Mouse (Mus musculus) 3134 (cell line): ENCODE measurements around the gene Rnf43.

Experiments used
- DNase-seq: peaks from one replicate; pipeline ENCODE4 v3.0.0-alpha.2; 2011; ENCODE audit warnings: low spot score; ENCODE audit not compliant: insufficient read length; ENCODE audit errors: extremely low read depth

The Rnf43 gene

DNA sequence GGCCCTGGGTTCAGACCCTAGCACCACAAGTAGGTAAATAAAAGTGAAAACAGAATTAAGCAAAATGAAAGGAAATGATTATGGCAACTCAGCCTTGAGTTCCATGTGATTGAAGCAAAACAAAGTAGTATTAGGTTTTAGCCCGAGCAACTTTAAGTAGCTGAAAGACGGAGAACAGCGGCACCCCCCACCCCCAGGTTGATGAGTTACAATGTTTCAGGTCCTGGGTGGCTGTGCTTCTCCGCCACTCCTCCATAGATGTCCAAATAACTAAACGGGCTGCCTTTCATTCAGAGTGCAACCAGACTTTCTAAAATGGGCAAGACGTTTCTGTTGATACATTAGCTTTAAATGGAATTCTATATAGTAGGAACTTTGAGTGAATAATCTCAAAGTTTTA lies 13.1 kb downstream of the Rnf43 start:
- DNase-seq: no peak

DNA sequence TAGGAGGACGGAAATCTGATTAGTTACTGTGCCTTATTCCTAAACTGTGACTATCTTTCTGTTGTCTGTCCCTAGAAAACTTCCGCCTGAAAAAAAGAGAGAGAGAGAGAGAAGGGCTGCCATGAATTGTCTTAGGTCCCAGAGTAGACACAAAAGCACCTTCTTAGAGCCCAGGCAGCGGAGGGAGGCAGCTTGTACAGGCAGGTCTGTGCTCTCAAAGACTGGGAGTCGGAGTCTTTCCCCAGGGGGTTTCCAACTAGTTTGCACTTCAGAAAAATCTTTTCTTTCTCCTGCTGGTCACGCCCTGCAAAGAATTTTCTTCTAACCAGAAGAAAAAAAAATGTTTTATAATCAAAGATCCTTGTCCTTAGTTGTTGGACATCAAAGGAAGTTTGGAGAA lies 15.2 kb downstream of the Rnf43 start:
- no peak for DNase-seq

DNA sequence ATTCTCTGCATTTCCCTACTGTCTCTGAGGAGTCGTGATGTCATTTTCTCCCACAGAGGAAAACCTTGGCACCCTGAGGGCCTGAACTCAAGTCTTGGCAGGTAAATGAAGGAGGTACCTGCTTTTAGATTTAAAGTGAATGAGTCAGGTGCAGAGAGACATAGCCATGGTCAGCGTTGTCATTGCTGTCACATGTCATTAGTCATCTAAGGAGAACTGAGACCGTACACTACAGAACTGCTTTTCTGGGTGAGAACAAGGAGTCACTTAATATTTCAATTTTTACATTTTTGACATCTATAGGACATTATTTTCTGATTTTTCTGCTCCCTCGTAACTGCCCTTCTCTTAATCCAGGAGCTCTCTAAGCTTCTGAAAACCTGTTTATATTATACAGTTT lies 16.0 kb downstream of the Rnf43 start:
- DNase-seq: no peak

DNA sequence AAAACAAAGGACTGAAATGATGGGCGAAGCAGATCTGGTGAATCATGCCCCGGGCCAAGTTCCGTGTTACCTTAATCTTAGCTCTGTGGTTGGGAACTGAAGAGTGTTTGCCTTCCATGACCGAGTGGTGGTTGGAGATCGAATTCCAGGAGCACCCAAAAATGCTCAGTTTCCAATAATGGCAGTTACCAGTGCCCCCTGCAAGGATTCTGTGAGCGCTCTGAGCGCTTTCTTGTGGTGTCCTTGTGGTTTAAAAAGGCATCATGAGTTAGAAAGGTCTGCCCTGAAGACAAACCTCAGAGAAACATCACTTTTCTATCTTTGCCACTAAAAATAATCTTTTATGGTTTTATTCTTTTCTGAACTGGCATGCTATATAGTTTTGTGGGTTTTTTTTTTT lies 16.5 kb downstream of the Rnf43 start:
- no peak for DNase-seq

DNA sequence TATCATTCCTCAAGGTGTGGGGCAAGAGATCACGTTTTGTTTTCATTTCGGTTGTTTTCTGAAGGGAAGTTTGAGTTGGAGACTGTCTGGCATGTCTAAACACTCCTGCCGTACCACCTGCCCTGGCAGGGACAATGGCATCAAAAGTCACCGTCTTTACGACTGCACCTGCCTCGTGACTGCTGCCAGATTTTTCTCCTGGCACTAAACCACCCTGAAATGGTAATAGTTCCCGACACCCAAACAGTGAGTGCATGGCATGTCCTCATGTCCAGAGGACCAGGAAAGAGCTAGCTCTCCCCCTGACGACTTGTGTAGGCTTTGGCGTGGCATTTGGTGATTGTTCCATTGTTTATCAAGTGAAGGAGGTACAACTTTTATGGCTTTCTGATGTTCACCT lies 18.3 kb downstream of the Rnf43 start:
- no peak for DNase-seq

DNA sequence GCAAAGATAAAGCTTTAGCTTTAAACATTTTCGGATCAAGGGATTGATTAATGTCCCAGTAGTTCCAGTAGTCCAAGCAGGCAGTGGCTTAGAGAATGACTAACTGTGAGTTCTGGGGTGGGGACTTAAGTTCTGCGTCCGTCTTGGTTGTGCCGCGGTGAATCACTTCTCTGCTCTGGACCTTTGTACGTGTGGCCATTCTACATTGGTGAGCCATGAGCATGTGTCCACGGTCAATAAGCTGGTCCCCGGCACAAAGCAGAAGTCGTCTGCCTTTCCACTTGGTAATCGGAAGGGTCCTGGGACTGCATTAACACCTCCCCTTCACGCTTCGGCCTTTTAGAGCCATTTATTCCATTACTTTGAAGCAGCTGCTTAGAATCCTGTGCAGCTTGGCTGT lies 19.6 kb downstream of the Rnf43 start:
- no peak for DNase-seq

DNA sequence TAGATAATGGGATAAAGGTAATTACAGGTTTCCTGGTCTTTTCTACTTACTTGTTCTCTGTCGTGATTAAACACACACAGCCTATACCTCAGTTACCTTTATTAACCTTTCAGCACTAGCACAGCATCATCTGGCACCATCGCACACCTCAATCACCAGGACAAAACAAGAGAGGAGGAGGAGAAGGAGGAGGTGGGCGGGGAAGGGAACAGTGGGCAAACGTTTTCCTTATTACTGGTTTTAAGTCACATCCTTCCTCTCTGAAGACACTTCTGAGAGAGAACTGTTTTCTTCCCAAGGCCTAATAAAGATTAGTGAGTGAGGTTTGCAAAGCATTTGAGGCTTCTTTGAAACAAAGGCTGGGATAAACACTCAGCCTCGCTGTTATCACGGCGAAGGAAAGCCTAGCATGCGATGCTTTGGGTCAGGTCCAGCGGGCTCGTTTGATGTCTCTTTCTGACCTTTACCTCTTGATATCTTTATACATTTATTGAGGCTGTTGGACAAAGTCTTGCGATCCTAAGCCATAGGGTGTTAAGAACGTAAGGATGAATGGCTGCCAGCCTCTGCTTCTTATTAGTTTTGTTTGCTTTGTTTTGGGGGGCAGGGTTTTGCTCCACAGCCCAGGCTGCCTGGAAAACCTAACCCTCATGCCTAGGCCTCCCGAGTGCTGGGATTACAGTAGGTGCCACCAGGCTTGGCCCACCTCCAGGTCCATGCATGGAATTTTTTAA lies 20.5 kb downstream of the Rnf43 start:
- no peak for DNase-seq

DNA sequence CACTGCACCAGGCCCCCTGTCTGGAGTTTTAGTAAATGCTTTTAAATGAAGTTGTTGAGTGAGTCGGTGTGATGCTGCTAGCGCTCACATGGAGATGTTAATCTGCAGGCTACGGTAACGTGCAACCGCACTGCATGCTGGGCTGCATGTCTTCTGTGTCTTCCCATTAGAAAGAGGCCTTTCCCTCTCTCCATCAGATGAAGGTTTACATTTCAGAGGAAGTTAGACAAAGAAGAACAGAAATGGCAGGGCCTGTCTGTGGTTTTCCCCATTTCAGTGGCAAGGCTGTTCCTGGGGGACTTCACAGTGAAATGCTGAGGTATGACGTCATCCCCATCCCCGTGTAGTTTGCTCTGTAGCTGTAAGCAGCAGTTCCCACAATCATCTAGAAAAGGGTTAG lies 23.9 kb downstream of the Rnf43 start:
- DNase-seq: no peak

DNA sequence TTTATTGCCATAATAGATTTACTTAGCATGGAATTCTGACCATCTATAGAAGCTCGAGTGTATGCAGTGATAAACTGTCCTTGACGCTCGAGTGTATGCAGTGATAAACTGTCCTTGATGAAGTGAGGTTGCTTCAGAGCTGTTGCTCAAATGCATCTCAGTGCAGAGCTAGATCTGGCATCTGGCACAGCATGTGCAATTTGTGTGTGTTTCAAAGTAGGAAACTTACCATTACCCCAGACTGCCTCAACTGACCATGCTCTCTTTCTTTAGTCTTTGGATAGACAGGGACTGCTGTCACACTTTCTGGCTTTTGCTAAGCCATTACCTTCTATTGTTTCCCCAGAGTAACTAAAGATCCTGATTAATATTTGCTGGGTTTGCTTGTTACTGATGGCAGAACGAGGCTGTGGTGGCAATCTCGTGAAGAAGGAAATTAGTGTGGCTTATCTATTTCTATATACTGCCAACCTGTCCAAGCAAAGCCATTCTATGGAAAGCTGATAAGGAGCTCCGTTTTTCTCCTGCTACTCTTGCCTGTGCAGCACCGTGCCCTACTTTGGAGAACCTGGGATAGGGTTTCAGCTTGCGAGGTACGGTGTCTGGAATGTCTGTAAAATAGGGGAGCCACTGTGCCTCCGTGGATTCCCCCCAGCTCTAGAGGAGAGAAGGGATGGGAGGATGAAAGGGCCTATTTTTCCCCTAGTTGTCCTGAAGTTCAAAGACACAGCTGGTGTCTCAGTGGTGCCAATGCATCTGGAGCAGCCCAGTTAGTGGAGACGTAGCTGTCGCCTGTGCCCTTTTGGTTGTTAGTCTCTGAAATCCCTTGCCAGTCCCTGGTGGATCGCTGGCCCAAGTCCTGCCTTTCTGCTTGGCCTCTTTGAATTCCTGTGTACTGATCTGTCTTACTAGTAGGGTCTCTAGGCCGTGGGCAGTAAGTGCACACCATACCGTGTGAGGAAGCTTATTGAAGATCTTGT lies 25.0 kb downstream of the Rnf43 start:
- no peak for DNase-seq

DNA sequence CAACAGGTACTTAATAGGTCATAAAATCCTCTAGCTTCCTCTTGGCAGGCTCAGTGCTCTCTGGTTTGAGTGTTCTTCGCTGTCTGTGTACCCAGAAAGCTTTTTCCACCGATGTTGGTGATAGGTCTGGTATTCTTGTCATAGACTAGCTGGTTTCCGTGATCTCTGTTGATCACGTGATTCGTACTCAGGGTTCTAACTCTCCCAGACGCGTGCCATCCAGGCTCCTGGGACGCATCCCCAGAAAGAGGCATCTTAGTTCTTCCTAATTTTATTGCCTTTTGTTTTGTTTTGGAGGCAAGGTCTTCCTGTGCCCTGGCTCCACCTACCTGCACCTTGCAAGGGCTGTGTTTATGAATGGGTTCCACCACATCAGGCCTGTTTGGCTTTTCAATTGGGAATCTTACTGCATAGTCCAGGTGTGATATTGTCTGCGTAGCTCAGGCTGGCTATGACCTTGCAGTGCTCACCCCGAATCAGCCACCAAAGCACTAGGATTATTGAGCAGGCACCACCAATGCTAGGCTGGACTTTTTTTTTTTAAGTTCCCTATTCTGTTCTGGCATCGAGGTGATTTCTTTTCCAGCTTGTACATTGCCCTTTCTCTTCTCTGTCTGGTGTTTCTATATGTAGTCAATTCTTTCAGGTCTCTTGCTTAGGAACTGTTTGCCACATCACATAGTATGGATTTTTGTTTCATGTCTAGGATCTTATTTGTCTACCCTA lies 26.1 kb downstream of the Rnf43 start:
- no peak for DNase-seq

DNA sequence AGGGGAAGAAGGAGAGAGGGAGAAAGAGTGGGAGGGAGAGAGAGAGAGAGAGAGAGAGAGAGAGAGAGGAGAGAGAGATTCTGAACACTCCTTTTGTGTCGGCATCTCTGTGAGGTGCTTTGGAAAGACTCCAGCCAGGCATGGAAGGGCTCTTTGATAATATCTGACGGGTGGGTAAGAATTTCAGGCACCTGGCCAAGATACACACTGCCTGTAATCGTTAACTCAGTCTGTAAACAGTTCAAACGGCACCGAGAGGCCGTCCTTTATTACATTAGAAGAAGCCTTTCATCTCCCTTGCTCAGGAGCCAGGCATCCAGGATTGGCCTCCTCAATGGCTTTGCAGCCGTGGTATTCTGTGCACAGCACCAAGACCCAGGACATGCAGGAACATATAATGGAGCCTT lies 26.9 kb downstream of the Rnf43 start:
- no peak for DNase-seq

DNA sequence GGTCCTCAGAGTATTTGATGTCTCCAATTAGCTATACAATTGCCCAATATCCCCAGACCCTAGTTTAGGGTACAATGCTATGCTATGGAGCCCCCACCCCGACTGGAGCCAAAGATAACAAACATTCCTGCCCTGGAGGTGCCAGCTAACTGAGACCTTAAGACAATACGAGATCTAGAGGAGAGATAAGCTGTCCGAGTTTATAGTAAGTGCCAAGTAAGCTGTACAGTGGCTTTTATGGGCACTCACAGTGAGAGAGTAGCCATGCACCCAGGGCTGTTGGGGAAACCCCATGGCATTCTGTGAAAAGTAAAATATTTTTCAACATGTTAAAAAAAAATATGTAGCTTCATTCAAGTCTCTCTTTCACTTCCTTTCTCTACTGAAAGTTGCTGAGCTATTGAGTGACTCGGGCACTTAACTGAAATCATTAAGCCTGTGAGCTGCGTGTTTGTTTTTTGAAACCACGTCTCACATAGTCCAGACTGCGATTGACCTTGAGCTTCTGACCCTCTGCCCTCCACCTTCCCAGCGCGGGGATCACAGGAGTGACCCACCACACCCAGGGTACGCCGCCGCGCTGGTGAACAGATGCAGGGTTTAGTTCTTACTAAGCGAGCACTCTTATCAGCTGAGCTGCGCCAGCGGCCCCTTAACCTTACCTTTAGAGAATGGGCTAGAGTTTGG lies 27.7 kb downstream of the Rnf43 start:
- no peak for DNase-seq

DNA sequence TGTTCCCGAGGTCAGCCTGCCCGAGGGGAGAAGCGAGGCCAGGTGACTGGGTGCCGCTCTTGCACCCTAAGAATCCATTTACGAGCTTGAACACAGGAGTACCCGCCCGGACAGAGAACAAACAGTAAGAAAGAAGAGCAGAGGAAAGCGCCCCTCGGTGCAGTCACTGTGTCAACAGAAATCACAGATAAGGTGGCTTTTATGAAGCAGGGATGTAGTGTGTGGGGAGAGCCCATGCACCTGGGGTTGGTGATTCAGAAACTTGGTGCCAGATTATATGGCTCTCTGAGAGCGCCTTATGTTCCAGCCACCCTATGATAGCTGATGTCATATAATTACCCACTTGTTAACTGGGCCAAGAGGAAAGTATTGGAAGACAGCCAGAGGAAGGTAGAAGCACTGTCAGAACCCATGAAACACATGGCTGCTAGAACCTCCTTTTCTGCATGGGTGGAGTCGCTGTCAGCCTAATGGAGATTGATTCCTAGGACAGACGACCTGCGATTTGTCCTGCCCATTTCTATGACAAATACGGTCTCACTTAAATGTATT lies 34.7 kb downstream of the Rnf43 start:
- DNase-seq: no peak

DNA sequence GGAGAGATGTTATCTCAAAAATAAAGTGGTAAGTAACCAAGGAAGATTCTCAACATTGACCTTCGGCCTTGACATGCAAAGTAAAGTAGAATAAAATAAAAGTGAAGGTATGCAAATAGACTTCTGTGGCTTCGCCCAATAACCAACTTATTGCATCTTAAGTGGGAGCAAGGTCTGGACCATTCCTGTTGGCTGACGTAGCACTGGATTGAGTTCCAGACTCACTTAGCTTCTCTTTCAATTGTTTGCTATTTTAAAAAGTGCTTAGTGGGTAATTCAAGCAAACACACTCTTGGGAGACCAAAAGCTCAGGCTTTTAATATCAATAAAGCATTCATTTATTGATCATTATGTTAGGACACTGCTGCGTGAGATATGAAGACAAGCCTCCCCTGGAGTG lies 35.6 kb downstream of the Rnf43 start:
- no peak for DNase-seq

DNA sequence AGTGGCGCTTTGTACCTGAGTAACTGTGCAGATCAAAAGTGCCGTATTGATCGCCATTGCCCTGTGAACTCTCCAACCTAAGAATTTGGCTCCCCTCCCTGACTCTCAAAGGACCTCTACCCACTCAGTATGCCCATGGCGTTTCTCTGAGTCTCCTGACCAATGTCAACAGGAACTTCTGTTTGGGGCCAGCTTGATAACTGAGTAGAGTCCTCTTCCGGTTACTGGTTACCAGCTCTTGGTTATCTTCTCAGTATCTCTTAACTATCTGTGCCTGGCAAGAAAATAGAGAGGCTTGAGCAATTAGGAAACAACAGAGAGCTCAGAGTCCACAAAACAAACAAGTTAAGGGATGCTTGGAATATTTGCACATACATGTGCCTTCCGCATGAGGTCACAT lies 38.6 kb downstream of the Rnf43 start:
- DNase-seq: no peak

DNA sequence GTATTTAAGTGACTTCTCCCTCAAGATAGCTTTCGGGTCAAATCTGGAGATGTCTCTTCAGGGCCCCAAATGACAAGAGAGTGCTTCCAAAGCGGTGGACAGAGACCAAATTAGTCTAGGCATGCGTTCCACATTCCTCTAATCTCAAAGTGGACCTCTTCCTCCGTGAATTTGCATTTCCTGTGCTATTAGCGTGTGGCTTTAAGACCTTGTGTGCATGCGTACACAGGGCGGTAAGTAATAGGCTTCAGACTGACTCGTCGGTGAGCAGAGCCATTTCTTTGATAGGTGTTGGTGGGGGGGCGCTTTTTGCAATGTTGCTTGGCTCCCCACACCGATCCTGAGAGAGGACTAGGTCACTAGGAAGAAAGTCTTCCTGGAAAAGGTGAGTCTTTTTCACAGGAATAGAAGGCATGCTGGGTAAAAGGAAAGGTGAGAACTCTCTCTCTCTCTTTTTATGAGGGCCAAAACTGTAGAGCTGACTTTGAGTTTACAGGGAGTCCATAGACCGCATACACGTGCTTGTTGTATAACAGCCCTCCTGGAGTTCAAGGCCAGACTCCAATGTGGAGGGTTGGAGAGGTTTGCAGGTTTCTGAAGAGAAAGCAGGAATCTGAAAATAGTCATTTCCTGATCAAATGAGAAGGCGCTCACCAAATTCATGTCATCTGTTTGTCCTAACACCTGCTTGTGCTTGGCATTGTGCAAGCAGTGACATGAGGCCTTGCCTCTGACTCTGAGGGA lies 39.5 kb downstream of the Rnf43 start:
- DNase-seq: no peak

DNA sequence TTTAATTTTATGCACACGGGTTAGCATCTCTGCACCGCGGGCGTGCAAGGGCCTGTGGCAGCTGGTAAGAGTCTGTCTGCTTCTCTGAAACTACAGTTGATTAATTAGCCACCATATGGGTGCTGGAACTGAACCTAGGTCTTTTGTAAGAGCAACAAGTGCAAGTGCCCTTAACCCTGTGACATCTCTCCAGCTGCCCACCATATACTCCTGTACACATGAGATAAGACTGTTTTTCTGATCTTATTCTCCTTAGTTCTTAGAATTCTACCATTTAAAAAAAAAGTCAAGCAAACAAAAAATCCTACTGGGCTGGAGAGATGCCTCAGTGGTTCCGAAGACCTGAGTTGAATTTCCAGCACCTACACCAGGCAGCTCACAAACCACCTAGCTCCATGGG lies 41.1 kb downstream of the Rnf43 start:
- DNase-seq: no peak

DNA sequence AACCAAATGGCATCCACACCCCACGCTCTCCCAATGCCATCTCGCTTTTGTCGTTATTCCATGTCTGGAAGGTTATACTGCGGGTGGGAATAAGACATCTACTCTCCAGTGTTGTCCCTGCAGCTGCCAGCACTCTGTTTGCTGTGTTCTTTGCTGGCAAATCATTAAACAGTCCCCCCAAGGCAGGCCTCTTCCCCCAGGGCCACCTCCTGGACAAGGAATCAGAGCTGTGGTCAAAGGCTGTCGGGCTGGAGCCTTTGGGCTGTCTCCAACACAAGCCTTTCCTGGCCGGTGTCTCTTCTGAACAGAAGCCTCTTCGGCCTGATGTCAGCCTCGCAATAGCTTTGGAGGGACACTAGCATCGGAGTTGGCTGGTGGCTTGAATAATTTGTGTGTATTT lies 41.8 kb downstream of the Rnf43 start:
- DNase-seq: no peak

DNA sequence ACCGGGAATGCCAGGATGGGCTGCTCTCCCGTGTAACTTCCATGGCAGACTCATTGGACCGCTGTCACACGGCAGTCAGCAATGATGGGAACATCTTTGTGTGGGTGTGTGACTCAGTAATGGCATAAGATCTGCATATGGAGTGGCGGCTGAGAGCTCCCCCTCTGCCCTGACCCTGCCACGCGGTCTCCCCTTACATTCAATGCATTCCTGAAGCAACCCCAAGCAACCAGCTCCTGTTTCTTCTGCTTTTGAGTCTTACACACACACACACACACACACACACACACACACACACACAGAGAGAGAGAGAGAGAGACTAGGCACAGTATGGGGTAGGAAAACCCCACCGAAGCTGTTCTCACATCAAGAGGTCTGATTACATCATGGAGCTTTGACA lies 45.0 kb downstream of the Rnf43 start:
- DNase-seq: no peak

DNA sequence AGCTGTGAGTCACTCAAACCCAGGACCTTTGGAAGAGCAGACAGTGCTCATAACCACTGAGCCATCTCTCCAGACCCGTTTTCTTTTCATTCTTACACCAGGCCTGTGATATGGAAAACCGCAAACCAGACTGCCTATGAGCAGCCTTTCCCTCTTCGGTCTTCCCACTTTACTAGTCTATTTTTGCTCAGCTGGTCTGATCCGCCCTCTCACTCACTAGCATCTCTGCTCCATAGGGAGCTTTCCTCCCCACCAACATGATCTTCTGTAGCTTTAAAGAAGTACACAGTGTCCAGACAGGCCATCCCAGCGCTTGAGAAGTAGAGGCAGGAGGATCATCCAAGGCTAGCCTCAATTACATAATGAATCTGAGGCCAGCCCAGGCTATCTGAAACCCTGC lies 46.5 kb downstream of the Rnf43 start:
- DNase-seq: no peak
